Mouse (Mus musculus) kidney, postnatal 0 days (tissue): ENCODE data around the gene Fmnl1. TPM values are rescaled to one million over a fixed set of nuclear protein-coding genes. Genes with fewer than 3 reads are reported as not detected.

Source experiments
- ATAC-seq: fragments of 200-750 bp; cut with Nextera tagmentation; replicated peaks from 2 replicates; pipeline ENCODE4 v1.8.0; 2017; ENCODE audit warnings: low read depth, moderate number of reproducible peaks, moderate TSS enrichment, moderate library complexity; ENCODE audit not compliant: low FRiP score
- DNase-seq: peaks from one replicate; pipeline ENCODE4 v3.0.0-alpha.2; 2016; ENCODE audit warnings: low spot score
- H3K27ac ChIP-seq: fragments of 300-500 bp; sonication (generic); 2 replicates; pipeline ENCODE4 v1.5.1; 2014; ENCODE audit warnings: mild to moderate bottlenecking
- H3K27me3 ChIP-seq: fragments of 300-500 bp; sonication (generic); 2 replicates; pipeline ENCODE4 v1.6.1; 2014; ENCODE audit warnings: low read length, mixed read lengths; ENCODE audit not compliant: insufficient read depth
- H3K36me3 ChIP-seq: fragments of 300-500 bp; sonication (generic); 2 replicates; pipeline ENCODE4 v1.6.1; 2014; ENCODE audit warnings: low read length, mixed read lengths; ENCODE audit not compliant: insufficient read depth
- H3K4me1 ChIP-seq: fragments of 300-500 bp; sonication (generic); replicated peaks from 2 replicates; pipeline ENCODE4 v1.6.1; 2014; ENCODE audit warnings: antibody characterized with exemption, low read length, mixed read lengths; ENCODE audit not compliant: insufficient read depth
- H3K4me2 ChIP-seq: fragments of 300-500 bp; sonication (generic); 2 replicates; pipeline ENCODE4 v1.6.1; 2014; ENCODE audit warnings: mild to moderate bottlenecking, low read length, moderate library complexity, mixed read lengths
- H3K4me3 ChIP-seq: fragments of 300-500 bp; sonication (generic); replicated peaks from 2 replicates; pipeline ENCODE4 v1.5.1; 2014; ENCODE audit warnings: low read depth, low read length
- H3K9ac ChIP-seq: fragments of 300-500 bp; sonication (generic); 2 replicates; pipeline ENCODE4 v1.6.1; 2014; ENCODE audit warnings: low read depth, low read length
- H3K9me3 ChIP-seq: fragments of 300-500 bp; sonication (generic); replicated peaks from 2 replicates; pipeline ENCODE4 v1.6.1; 2016; ENCODE audit warnings: low read length, inconsistent platforms, mixed read lengths
- CTCF ChIP-seq: IDR thresholded peaks from 2 replicates; pipeline ENCODE4 v1.5.1; 2016; ENCODE audit warnings: antibody characterized with exemption, low read depth, mild to moderate bottlenecking, moderate library complexity
- WGBS: fragments of 180-500 bp; shearing (Covaris S2); extraction: QIAGEN DNeasy Blood & Tissue Kit; methylation state at CpG from one replicate; pipeline ENCODE4 v1.1.7; 2014; 5-methylcytosine and 5-hydroxymethylcytosine counted together
- polyA plus RNA-seq: library from polyadenylated mRNA; unstranded; fragments of >200 nt; fragmentation: Nextera tagmentation; extraction: Ambion mirVana; gene quantifications from 2 replicates; pipeline ENCODE4 v1.2.1, GENCODE M21; 2015

Fmnl1 gene
- 2.6 and 3.4 TPM in 2 replicates for polyA plus RNA-seq

DNA sequence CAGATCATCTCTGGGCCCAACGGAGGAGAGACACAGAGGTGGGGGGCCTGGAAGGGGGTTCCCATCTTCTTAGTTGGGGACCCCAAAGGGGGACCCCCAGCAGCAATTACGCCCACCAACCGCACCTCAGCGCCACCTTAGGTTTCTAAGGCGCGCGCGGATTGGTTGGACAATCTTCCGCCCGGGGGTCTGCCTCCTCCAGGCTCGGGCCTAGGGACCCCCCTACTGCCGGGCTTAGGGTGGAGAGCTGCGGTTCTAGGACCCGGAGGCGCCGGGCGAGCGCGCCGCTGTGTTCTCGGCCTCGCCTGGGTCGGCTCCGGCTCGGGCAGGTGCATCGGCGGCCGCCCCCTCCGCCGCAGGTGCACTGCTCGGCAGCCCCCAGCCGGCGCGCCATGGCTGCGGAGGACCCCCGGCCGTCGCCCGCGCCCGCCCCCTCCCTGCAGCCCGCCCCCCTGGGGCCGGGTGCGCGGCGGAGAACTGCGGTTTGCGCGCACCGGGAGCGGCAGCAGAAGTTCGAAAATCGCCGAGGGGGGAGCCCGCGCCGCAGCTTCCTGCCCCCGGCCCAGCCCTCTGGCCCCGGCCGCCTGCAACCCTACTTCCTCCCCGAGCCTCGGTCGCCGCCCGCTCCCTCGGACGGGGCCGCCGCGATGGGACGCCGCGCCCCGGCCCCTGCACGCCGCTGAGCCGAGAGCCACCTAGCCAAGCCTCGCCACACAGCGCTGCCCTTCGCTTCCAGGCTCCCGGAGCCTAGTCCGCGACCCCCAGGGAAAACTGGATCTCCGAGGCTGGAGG, at the start of gene Fmnl1:
TSS of gene Fmnl1 (plus strand) at position 614 of the 792 bp plus-strand sequence.
- Histone ChIP-seq H3K4me1 (0 out of 2 replicates have a peak, but pooled peaks cover 15% of the 10 kb centered on the region), H3K36me3 (no peaks in the 10 kb centered on the region), H3K27ac (peak within 1 kb of the TSS; percentile 52; the same call in 1 of the 2 replicates), H3K4me3 (peak within 1 kb of the TSS; percentile 69), H3K9me3 (no peaks in the 10 kb centered on the region), H3K4me2 (peak within 1 kb of the TSS; percentile 99), H3K9ac (peak within 1 kb of the TSS; percentile 71), H3K27me3 (no peaks in the 10 kb centered on the region)
- 1% methylated on average over 72 of the region's 84 CpGs for WGBS
- DNase-seq (peak; percentile 33), ATAC-seq (peak; percentile 34; the same call in 1 of the 2 replicates)
- TF ChIP-seq CTCF: no peak

- Histone ChIP-seq H3K4me2 (peak within 1 kb of the TSS; percentile 61), H3K9ac (peak within 1 kb of the TSS; percentile 99), H3K9me3 (no peaks in the 10 kb centered on the region), H3K4me3 (peak within 1 kb of the TSS; percentile 92), H3K27me3 (no peaks in the 10 kb centered on the region), H3K4me1 (peaks cover 16% of the 10 kb centered on the region), H3K36me3 (no peaks in the 10 kb centered on the region), H3K27ac (peak within 1 kb of the TSS; percentile 98)
- DNase-seq (peak; percentile 71), ATAC-seq (peak; percentile 49)
- WGBS: under 1% methylated on average over 39 of the region's 39 CpGs
- no peak for TF ChIP-seq CTCF
These were observed 39.0 kb upstream of the Fmnl1 start, which contains the start of gene Hexim2 for GRCm38 (mm10) chr11:103131701-103132575. TSS of gene Hexim2 (plus strand) at chr11:103132429.

DNA sequence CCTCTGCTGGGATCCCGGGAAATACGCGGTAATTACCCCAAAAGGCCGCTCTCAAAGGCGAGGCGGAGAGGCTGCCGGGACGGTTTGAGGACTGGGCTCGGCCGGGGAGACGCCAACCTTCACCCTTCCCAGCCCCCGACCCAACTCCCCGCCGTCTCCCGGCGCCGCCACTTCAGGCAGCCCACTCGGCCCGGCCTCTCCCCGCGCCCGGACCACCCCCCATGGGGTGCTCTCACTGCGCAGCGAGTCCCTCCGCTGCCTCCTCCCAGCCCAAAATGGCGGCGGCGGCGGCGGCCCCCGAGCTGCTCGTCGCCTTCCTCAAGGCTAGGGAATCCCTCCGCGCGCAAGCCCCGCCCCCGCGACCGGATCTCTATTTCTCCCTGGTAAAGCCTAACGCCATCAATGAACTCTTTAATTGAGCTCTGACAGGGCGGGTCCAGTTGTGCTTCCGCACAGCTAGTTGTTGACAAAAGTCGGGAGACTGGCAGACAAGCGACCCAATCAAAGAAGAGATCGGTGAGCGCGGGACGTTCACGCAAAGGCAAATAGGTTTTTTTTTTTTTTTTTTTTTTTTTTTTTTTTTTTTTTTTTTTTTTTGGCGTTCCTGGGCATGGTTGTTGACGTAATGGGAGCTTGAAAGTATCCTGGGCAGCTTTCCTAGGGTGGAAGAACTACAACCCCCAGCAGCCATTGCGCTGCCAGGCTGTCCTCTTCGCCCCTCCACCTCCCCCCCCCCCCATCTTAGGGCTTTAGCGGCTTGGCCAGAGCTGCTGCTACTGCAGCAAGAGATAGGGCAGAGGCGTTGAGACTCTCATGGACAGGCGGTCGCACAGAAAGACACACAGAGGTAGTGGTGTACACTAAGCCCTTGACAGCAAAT, 38.1 kb upstream of the Fmnl1 start:
- DNase-seq (peak; percentile 100), ATAC-seq (peak; percentile 94)
- 1% methylated on average over 56 of the region's 58 CpGs for WGBS
- Histone ChIP-seq H3K4me3 (peak overlapping the region; percentile 92), H3K9me3 (no peaks in the 10 kb centered on the region), H3K4me1 (peaks cover 16% of the 10 kb centered on the region), H3K27ac (peak overlapping the region; percentile 98), H3K4me2 (peak overlapping the region; percentile 61), H3K36me3 (no peaks in the 10 kb centered on the region), H3K9ac (peak overlapping the region; percentile 99), H3K27me3 (no peaks in the 10 kb centered on the region)
- TF ChIP-seq CTCF: no peak

- Histone ChIP-seq H3K36me3 (0 out of 2 replicates have a peak, but pooled peaks cover 1% of the 10 kb centered on the region), H3K27me3 (no peaks in the 10 kb centered on the region), H3K9ac (peak overlapping the region; percentile 43; the same call in 1 of the 2 replicates), H3K4me2 (peak overlapping the region; percentile 53), H3K4me1 (peaks cover 16% of the 10 kb centered on the region), H3K27ac (peak overlapping the region; percentile 87), H3K9me3 (no peaks in the 10 kb centered on the region), H3K4me3 (0 out of 2 replicates have a peak overlapping the region, but pooled peaks have one; percentile 13)
- TF ChIP-seq CTCF: no peak
- DNase-seq (no peak), ATAC-seq (no peak)
- WGBS: 55% methylated on average over 6 of the region's 6 CpGs
These were observed 37.3 kb upstream of the Fmnl1 start for GRCm38 (mm10) chr11:103133456-103134185.

- ATAC-seq (no peak), DNase-seq (no peak)
- 75% methylated on average over 3 of the region's 3 CpGs for whole genome bisulfite sequencing
- Histone ChIP-seq H3K4me2 (no peak overlapping the region), H3K4me3 (no peak overlapping the region), H3K27ac (peak overlapping the region; percentile 87; the same call in 1 of the 2 replicates), H3K9ac (no peak overlapping the region), H3K4me1 (peaks cover 16% of the 10 kb centered on the region), H3K9me3 (no peaks in the 10 kb centered on the region), H3K27me3 (no peaks in the 10 kb centered on the region), H3K36me3 (0 out of 2 replicates have a peak, but pooled peaks cover 4% of the 10 kb centered on the region)
- no peak for TF ChIP-seq CTCF
These were observed 36.7 kb upstream of the Fmnl1 start for GRCm38 (mm10) chr11:103134221-103134620.
